Mouse (Mus musculus) erythroid progenitor cell, adult 5-6 weeks (primary cell): Measurements from ENCODE around the gene Gria4. TPM values are rescaled to one million over a fixed set of nuclear protein-coding genes. Genes with fewer than 3 reads are reported as not detected.
A peak's percentile ranks its signal among the peaks of the same experiment; 100 is the strongest.
"Not testable (repeated sequence)": the region's sequence is repeated elsewhere in the genome, so short reads cannot be mapped to it uniquely, and the experiment has no call there.

Experiments
- ATAC-seq: replicated peaks from 2 replicates; pipeline ENCODE4 v1.8.0; 2016; ENCODE audit warnings: moderate number of reproducible peaks, mild to moderate bottlenecking, moderate TSS enrichment, inconsistent platforms; ENCODE audit not compliant: poor library complexity, low FRiP score, severe bottlenecking
- total RNA-seq, 2 experiments: library from RNA; stranded (forward) in 1 of 2; stranded (reverse) in 1 of 2; fragments of 150-400 nt in 1 of 2; fragments of 186-747, 209-891 nt in 1 of 2; gene quantifications; 2 replicates each; pipeline versions ENCODE4 v1.2.3 to v1.2.4; 2015 to 2017; ENCODE audit warnings: low replicate concordance in 2 of 2

Gene Gria4
- total RNA-seq, 2 experiments from 2014 or later: not detected

- ATAC-seq: no peak
These were observed 191.8 kb downstream of the Gria4 start for GRCm38 (mm10) chr9:4604236-4604635.

DNA sequence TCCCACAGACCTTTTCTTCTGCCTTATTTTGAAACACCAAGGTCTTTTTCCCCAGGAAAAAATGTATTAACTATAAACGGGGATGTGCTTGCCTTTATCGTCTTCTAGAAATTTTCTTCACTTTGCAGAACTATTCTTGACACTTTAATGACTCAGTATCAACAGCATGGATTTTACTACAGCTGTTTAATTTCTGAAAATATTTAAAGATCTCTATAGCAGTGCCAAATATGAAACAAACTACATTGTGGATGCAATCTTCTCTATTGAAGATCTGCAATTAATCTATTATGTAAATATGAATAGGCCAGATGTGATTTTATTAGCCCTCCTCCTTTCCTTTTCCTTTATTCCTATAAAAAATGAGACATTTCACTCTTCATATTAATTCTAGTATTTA lies 194.2 kb downstream of the Gria4 start:
- ATAC-seq: no peak

GRCm38 (mm10) chr9:4573596-4573995 lies 222.4 kb downstream of the Gria4 start:
- ATAC-seq: no peak

DNA sequence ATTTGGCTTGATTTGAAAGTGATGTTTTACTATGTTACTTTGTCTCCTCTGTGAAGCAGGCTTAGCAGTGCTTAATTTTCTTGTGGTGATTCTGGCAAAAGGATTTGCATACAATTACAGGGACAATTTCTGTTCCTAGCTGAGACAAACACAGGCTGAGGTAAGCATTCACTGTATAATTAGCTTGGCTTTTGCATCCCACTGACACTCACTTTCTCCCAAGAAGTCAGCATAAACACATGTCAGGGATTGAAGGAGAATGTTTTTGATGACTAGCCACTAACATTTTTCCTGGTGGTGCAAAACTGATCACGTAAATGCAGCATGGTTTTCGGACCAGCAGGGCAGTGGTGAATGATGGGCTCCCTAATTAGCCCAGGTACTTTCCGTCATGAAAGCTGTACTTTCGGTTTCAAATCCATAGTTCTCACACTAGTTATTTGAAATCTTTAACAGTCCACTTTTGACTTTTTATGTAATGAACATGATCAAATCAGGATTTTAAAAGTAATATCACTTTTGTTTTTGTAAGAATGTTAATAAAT lies 240.5 kb downstream of the Gria4 start:
- ATAC-seq: no peak

DNA sequence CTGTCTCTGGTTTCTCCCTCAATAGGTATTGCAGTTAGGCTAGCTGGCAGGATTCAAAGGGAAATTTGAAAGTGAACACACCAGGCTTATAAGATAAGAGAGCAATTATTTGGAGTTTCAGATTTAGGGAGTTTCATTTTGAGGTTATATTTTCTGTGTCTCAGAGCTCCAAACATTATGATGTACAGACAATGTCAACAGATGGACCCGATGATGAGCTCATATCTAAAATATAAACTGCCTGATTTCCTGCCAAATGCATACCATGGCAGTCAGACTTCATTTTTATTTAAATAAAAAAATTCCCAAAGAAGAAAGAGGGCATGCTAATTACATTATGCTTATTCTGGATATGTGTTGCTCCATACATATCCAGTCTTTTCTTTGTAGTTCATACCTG lies 256.8 kb downstream of the Gria4 start:
- ATAC-seq: no peak

DNA sequence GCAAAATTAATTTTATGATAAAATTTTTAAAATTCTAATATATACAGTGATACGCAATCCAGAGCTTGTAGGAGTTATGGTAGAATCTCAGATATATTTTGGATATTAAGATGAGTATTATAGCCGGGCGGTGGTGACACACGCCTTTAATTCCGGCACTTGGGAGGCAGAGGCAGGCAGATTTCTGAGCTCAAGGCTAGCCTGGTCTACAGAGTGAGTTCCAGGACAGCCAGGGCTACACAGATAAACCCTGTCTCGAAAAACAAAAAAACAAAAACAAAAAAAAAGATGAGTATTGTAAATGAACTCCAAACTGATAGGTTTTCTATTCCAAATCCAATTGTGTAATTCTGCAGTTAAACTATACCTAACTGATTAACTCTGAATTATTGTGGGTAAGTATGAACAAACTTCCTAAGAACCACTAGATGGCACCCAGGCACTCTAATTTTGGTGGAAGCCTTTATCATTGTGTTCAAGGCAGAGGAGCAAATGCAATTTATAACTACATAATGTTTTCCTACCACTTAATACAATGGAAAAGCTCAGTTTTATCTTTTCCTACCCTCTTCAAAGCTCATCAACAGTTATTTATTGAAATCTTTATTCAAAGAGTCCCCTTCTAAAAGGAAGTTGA lies 259.4 kb downstream of the Gria4 start:
- ATAC-seq: no peak

DNA sequence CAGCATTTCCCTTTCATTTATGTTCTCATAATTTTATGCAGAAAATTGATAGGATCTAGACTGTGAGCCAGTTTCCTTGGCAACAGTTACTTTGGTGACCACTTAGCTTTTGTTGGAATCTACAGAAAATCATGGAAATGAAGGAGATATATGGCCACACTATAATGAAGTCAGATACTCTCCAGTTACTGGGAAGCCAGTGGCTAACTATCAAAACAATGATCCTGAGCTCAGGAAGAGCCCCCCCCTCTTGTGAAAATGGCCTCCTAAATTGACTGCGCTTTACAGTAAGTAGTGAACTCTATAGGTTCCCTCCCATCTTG lies 281.5 kb downstream of the Gria4 start:
- ATAC-seq: no peak

DNA sequence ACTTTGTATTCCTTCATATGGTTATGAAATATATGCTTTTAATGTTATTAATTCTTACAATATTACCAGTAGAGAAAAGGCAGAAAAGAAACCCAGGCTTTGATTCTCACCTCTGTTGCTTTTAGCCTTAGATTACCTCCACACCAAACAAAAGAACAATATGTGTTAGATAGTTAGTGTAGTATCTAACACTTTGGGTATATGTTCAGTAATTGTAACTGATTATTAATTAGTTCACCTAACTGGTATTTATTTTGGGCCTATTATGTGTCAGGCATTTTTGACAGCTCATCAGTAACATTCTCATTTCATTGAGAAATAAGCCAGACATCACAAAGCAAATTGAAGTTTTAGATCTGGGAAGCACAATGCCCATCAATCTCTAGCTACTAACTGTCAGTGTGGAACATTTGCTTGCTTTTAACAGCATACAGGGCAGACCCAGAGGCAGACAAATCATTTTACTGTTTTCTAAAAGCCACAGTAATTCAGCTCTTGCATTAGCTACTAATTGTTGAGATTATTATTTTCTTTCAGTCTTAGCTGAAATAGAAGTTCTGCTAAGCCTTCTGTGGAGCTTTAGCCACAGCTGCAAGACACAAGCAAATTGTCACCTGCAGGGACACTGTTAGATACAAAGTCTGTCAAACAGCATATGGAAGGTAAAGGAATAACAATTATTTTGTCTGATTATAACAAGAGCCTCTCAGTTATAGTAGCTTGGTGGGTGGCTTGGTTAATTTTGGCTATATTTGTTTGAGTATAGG lies 282.1 kb downstream of the Gria4 start:
- ATAC-seq: no peak

DNA sequence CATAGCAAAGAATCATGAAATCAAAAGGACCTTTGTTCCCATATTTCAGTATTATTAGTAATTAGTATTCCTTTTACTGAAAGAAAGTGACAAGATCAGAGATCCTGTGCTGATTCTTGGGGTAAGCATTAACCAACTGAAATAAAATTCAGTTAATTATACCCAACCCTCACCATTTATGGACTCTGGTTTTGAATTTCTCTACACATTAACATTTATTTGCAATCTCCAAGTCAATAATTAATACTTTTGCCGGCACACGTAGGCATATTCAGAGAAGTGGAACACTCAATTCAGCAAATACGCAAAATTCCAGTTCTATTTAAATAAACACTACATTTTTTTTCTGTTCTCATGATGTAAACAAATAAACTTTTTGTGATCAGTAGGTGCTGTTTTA lies 289.9 kb downstream of the Gria4 start:
- no peak for ATAC-seq

- ATAC-seq: no peak
These were observed 290.9 kb downstream of the Gria4 start for GRCm38 (mm10) chr9:4505087-4505486.

DNA sequence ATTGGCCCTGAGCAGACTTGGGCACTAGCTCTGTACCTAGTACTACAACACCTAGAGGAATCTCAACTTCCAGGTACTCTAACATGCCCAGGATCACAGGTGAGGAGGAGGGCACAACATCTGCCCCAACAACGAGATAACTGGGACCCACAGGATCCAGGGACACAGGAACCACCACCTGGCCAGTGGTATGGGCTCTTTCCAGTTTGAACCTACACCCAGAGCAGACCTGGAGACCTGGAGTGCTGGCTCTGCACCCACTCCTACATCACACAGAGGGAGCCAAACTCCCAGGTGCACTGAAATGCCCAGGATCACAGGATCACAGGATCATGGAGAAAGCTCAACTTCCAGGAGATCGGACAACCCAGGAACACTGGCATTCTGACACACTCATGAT lies 309.6 kb downstream of the Gria4 start:
- ATAC-seq: no peak

GRCm38 (mm10) chr9:4484502-4484901 lies 311.5 kb downstream of the Gria4 start:
- no peak for ATAC-seq

DNA sequence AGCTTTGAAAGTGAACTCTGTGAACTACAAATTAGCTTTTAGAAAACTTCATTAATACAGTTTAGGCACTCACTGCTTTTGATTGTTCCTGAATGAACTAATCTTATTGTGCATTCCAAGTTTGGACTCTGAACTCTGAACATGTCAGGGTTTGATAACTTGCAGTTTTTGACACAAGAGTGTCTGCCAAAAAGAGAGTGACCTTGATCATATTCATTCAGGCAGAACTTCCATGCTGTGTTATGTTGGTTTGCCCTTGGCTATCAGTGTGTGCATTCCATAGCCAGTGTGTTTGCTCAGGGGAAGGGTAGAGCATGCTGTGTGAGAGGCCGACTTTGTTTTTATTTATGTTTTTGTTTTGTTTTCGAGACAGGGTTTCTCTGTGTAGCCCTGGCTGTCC lies 325.2 kb downstream of the Gria4 start:
- ATAC-seq: no peak

DNA sequence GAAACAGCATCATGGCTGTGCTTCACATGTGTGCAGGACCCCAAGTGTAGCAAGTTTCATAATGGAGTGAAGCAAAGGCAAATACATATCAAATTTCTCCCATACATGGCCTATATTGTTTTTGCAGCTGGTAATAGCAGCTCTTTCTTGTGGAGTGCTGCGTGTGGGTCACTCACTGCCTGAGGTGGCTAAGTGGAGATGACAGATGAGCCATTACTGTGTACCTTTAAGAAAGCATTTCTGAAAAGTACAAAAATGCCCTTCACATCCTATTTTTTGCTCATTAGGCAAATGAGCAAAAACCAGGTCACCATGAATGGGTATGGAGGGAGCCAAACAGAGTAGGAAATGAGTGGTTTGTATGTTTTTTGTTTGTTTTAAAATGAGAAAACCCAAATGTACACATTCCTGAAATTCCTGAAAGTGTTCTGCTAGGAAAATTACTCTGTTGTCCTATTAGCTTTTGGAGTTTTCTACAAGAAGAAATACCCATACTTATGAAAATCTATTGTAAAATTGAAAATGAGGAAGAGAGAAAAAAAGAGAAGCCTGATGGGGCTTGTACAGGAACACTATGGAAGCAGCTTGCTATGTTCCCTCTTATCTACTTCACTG lies 336.5 kb downstream of the Gria4 start:
- no peak for ATAC-seq

DNA sequence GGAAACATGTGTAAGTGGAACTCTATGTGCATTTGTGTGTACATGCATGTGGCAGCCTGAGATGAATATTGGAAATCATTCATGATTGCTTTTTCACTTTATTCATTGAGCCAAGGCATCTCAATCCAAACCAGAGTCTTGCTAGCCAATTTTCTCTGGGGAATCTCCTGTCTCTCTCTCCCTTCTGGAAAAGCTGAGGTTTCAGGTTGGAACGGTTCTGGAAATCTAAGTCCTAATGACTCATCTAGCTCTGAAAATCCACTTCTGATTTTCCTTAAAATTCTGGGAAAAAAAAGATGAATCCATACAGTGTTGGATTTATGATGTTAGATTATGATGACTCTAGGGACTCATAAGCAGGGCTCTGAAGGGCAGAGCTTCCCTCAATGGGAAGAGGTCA lies 337.8 kb downstream of the Gria4 start:
- no peak for ATAC-seq

GRCm38 (mm10) chr9:4457644-4458043 lies 338.4 kb downstream of the Gria4 start:
- ATAC-seq: no peak

DNA sequence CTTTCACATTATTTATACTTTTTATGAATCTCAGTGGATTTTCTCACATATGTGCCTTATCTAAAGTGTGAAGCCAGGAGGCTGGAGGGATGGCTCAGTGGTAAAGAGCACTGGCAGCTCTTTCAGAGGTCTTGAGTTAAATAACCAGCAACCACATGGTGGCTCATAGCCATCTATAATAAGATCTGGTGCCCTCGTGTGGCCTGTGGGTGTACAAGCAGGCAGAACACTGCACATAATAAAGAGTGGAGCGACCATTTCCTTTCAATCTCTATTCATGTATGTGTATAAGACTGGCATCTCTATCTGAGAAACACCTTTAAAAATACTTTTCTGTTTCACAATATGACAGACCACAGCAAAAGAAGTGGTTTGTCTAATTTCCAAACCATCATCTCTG lies 353.1 kb downstream of the Gria4 start:
- ATAC-seq: no peak

GRCm38 (mm10) chr9:4400801-4401200 lies 395.2 kb downstream of the Gria4 start:
- not testable (repeated sequence) for ATAC-seq

DNA sequence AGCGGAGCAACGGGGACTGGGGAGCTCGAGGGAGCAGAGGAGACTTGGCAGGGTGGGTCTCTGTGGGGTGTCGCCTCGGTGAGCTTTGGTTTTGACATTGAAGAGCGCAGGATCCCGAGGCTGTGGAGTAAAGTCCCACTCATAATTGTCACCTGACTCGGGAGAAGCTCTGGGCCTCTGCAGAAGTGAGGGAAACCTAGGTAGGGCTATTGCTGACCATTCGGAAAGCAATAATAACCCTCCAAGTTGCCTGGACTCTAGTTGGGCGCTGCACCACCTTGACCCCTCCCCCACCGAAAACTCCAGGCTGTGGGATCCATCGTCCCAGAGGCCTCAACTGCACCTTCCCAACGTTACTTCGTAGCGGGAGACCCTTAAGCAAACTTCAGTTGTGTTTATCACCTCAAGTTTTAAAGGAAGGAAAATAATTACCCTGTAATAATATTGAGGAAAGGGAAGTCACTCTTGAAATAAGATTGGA lies 419.4 kb downstream of the Gria4 start:
- peak; percentile 16; the same call in 1 of the 2 replicates for ATAC-seq

GRCm38 (mm10) chr9:4375828-4376639 lies 420.0 kb downstream of the Gria4 start, which contains the start of gene Msantd4:
Gene Msantd4 (plus strand): TSS chr9:4376562.
- ATAC-seq: peak; percentile 97
